Mouse (Mus musculus) liver (tissue): ENCODE data around the gene Fam216b.

ENCODE experiments used
- DNase-seq: peaks from one replicate; pipeline ENCODE4 v3.0.0-alpha.2; 2020; ENCODE audit warnings: mixed read lengths

The Fam216b gene

DNA sequence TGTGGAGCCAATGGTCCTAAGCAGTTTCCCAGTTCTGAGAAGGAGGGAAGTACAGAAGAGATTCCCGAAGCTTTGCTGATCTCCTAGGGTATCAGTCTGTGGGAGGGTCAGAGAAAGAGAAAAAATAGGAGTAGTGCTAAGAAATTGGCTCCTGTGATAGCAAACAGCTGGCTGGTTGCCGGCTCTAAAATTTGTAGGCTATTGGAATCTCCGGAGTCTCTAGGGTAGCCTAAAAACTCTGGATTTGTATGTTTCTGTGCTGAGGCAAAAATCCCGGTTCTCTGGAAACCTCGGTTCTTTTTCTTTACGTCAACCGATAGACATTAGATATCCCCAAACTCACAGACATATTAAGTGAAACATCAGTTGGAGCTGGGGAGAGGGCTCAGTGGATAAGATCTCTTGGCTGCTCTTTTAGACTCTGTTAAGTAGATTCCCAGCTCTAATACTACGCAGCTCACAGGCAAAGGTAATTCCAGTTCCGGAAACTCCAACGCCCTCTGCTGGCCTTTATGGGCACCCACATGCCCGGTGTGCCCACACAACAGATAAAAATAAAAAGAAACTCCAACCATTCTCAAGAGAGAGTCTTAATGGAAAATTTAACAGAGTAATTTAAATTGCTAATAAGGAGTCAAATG is 46.8 kb downstream of the Fam216b start:
- DNase-seq: no peak

DNA sequence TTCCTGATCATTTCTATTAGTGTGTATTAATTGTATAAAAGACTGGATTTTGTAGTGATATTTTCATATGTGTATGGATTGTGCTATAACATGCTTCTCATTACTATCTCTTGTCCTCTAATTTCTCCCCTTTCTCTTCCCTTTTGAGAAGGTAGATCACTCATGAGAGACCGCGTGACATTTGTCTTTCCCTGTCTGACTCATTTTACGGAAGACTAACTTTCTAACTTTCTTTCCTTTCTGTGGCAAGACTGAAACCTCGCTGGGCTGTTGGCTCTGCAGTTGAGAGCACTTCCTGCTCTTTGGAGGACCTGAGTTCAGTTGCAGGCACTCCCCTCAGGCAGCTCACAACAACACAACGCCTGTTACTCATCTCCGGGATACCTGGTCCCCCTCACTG is 48.2 kb downstream of the Fam216b start:
- no peak for DNase-seq

DNA sequence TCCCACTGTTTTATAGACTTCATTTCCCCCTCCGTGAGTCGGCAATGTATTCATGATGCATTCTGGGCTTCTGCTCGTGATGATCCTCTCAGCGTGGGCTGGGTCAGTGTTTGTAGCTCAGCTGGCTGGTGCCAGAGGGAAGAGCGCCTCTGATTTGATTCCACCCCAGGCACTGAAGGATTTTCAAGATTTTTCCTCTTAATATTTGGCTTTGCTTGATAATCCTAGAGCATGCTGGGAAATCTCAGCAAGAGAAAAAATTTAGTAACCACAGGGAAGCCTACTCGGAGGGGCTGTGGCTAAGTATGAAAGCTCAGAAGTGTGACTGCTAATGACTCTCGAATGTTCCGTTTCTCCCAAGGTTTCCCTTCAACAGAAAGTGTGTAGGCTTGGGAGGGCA is 49.9 kb downstream of the Fam216b start:
- DNase-seq: no peak
